Mouse (Mus musculus): ENCODE data around the gene Arl4d. TPM values are rescaled to one million over a fixed set of nuclear protein-coding genes. Genes with fewer than 3 reads are reported as not detected.

The Arl4d gene
- polyA plus RNA-seq, 1 experiment from 2014 or later, result 8.7 TPM

- Histone ChIP-seq H3K4me3 (no peak overlapping the region), H3K9ac (no peak overlapping the region), H3K9me3 (peaks cover 5% of the 10 kb centered on the region; the same call in 1 of the 2 replicates), H3K36me3 (no peaks in the 10 kb centered on the region), H3K27me3 (replicated peaks) (no peaks in the 10 kb centered on the region), H3K4me2 (no peak overlapping the region), H3K4me1 (peaks cover 25% of the 10 kb centered on the region), H3K27ac (replicated peaks) (no peak overlapping the region)
- ATAC-seq (ENCODE audit: extremely low read depth, insufficient number of reproducible peaks, low FRiP score, low TSS enrichment), result no peak
- WGBS, result 23% methylated on average over 12 of the region's 12 CpGs
Observed at GRCm38 (mm10) chr11:101700446-101700845, 35.1 kb downstream of the Arl4d start.

- H3K9me3 ChIP-seq, result no peaks in the 10 kb centered on the region
- no peaks in the 10 kb centered on the region for H3K36me3 ChIP-seq
- 71% methylated on average over 5 of the region's 5 CpGs for WGBS
- no peak overlapping the region for H3K4me2 ChIP-seq
- H3K27me3 ChIP-seq (replicated peaks), result 0 out of 2 replicates have a peak, but pooled peaks cover 3% of the 10 kb centered on the region
- H3K9ac ChIP-seq, result 0 out of 2 replicates have a peak overlapping the region, but pooled peaks have one; percentile 19
- no peak overlapping the region for H3K27ac ChIP-seq (replicated peaks)
- no peak for ATAC-seq (ENCODE audit: extremely low read depth, insufficient number of reproducible peaks, low FRiP score, low TSS enrichment)
- no peak overlapping the region for H3K4me3 ChIP-seq
- peaks cover 13% of the 10 kb centered on the region for H3K4me1 ChIP-seq
Observed at GRCm38 (mm10) chr11:101704081-101704480, 38.7 kb downstream of the Arl4d start.

- peaks cover 5% of the 10 kb centered on the region; the same call in 1 of the 2 replicates for H3K4me1 ChIP-seq
- no peak overlapping the region for H3K4me3 ChIP-seq
- no peaks in the 10 kb centered on the region for H3K9me3 ChIP-seq
- ATAC-seq (ENCODE audit: extremely low read depth, insufficient number of reproducible peaks, low FRiP score, low TSS enrichment), result no peak
- H3K36me3 ChIP-seq, result no peaks in the 10 kb centered on the region
- H3K27ac ChIP-seq (replicated peaks), result no peak overlapping the region
- no peak overlapping the region for H3K9ac ChIP-seq
- WGBS, result 78% methylated on average over 10 of the region's 10 CpGs
- 0 out of 2 replicates have a peak, but pooled peaks cover 3% of the 10 kb centered on the region for H3K27me3 ChIP-seq (replicated peaks)
- H3K4me2 ChIP-seq, result no peak overlapping the region
Observed at GRCm38 (mm10) chr11:101706764-101707448, 41.6 kb downstream of the Arl4d start.

GRCm38 (mm10) chr11:101708482-101708881 is 43.1 kb downstream of the Arl4d start:
- 0 out of 2 replicates have a peak, but pooled peaks cover 3% of the 10 kb centered on the region for H3K27me3 ChIP-seq (replicated peaks)
- H3K9me3 ChIP-seq, result no peaks in the 10 kb centered on the region
- WGBS, result 32% methylated on average over 5 of the region's 5 CpGs
- no peak overlapping the region for H3K4me2 ChIP-seq
- ATAC-seq (ENCODE audit: extremely low read depth, insufficient number of reproducible peaks, low FRiP score, low TSS enrichment), result no peak
- H3K4me3 ChIP-seq, result no peak overlapping the region
- no peaks in the 10 kb centered on the region for H3K36me3 ChIP-seq
- no peak overlapping the region for H3K9ac ChIP-seq
- H3K4me1 ChIP-seq, result peaks cover 5% of the 10 kb centered on the region; the same call in 1 of the 2 replicates
- H3K27ac ChIP-seq (replicated peaks), result no peak overlapping the region

- ATAC-seq (ENCODE audit: extremely low read depth, insufficient number of reproducible peaks, low FRiP score, low TSS enrichment), result no peak
- H3K27ac ChIP-seq (replicated peaks), result no peak overlapping the region
- H3K4me3 ChIP-seq, result no peak overlapping the region
- H3K4me1 ChIP-seq, result peaks cover 7% of the 10 kb centered on the region; the same call in 1 of the 2 replicates
- no peak overlapping the region for H3K9ac ChIP-seq
- H3K4me2 ChIP-seq, result no peak overlapping the region
- no peaks in the 10 kb centered on the region for H3K36me3 ChIP-seq
- 0 out of 2 replicates have a peak, but pooled peaks cover under 1% of the 10 kb centered on the region for H3K27me3 ChIP-seq (replicated peaks)
- 68% methylated on average over 9 of the region's 9 CpGs for WGBS
- no peaks in the 10 kb centered on the region for H3K9me3 ChIP-seq
Observed at GRCm38 (mm10) chr11:101712811-101713210, 47.5 kb downstream of the Arl4d start.

- Histone ChIP-seq H3K4me2 (no peak overlapping the region), H3K4me1 (peaks cover 9% of the 10 kb centered on the region; the same call in 1 of the 2 replicates), H3K9ac (no peak overlapping the region), H3K27ac (replicated peaks) (no peak overlapping the region), H3K4me3 (no peak overlapping the region), H3K36me3 (no peaks in the 10 kb centered on the region), H3K9me3 (no peaks in the 10 kb centered on the region), H3K27me3 (replicated peaks) (no peaks in the 10 kb centered on the region)
- 74% methylated on average over 7 of the region's 7 CpGs for WGBS
- no peak for ATAC-seq (ENCODE audit: extremely low read depth, insufficient number of reproducible peaks, low FRiP score, low TSS enrichment)
Observed at GRCm38 (mm10) chr11:101714012-101714411, 48.7 kb downstream of the Arl4d start.

Other genes starting within 250 kb of the Arl4d start
- gene Aarsd1, start 247.9 kb upstream of the Arl4d start, polyA plus RNA-seq (2015; fragmentation: Nextera tagmentation; extraction: Ambion mirVana), result 35.4 and 45.9 TPM in 2 replicates
- 14.7 and 18.3 TPM in 2 replicates for gene Gm27029, start 240.7 kb upstream of the Arl4d start, polyA plus RNA-seq (2015; fragmentation: Nextera tagmentation; extraction: Ambion mirVana)
- 13.1 and 14.3 TPM in 2 replicates for gene Rundc1, start 240.5 kb upstream of the Arl4d start, polyA plus RNA-seq (2015; fragmentation: Nextera tagmentation; extraction: Ambion mirVana)
- gene Ptges3l, start 240.2 kb upstream of the Arl4d start, polyA plus RNA-seq (2015; fragmentation: Nextera tagmentation; extraction: Ambion mirVana), result 71.6 and 75.1 TPM in 2 replicates
- gene Rpl27, start 223.2 kb upstream of the Arl4d start, polyA plus RNA-seq (2015; fragmentation: Nextera tagmentation; extraction: Ambion mirVana), result 222 and 239 TPM in 2 replicates
- gene Ifi35, start 217.1 kb upstream of the Arl4d start, polyA plus RNA-seq (2015; fragmentation: Nextera tagmentation; extraction: Ambion mirVana), result 11.6 and 13.7 TPM in 2 replicates
- 23.5 and 26.4 TPM in 2 replicates for gene Rnd2, start 200.5 kb upstream of the Arl4d start, polyA plus RNA-seq (2015; fragmentation: Nextera tagmentation; extraction: Ambion mirVana)
- gene Vat1, start 199.3 kb upstream of the Arl4d start, polyA plus RNA-seq (2015; fragmentation: Nextera tagmentation; extraction: Ambion mirVana), result 28.0 and 28.9 TPM in 2 replicates
- 5.5 and 7.0 TPM in 2 replicates for gene Brca1, start 113.6 kb upstream of the Arl4d start, polyA plus RNA-seq (2015; fragmentation: Nextera tagmentation; extraction: Ambion mirVana)
- gene Nbr1, start 113.4 kb upstream of the Arl4d start, polyA plus RNA-seq (2015; fragmentation: Nextera tagmentation; extraction: Ambion mirVana), result 54.9 and 55.3 TPM in 2 replicates
- 4.0 and 4.4 TPM in 2 replicates for gene Tmem106a, start 83.3 kb upstream of the Arl4d start, polyA plus RNA-seq (2015; fragmentation: Nextera tagmentation; extraction: Ambion mirVana)
- not detected in 2 replicates for gene Gm11634, start 66.3 kb upstream of the Arl4d start, polyA plus RNA-seq (2015; fragmentation: Nextera tagmentation; extraction: Ambion mirVana)
- gene Rdm1, start 38.3 kb upstream of the Arl4d start, polyA plus RNA-seq (2015; fragmentation: Nextera tagmentation; extraction: Ambion mirVana), result 31.8 and 37.0 TPM in 2 replicates
- gene Dhx8, start 67.4 kb downstream of the Arl4d start, polyA plus RNA-seq (2015; fragmentation: Nextera tagmentation; extraction: Ambion mirVana), result 18.8 and 20.1 TPM in 2 replicates
- 8.2 and 9.5 TPM in 2 replicates for gene Etv4, start 119.8 kb downstream of the Arl4d start, polyA plus RNA-seq (2015; fragmentation: Nextera tagmentation; extraction: Ambion mirVana)
- 15.6 and 19.4 TPM in 2 replicates for gene Meox1, start 228.8 kb downstream of the Arl4d start, polyA plus RNA-seq (2015; fragmentation: Nextera tagmentation; extraction: Ambion mirVana)

All from heart, embryonic 13.5 days (tissue).